Mouse (Mus musculus) layer of hippocampus, postnatal 14 days (tissue): ENCODE results near the gene Tmem52. TPM values are rescaled to one million over a fixed set of nuclear protein-coding genes. Genes with fewer than 3 reads are reported as not detected.
"Not testable (repeated sequence)": the region's sequence is repeated elsewhere in the genome, so short reads cannot be mapped to it uniquely, and the experiment has no call there.

Experiments used
- DNase-seq, 2 experiments: peaks; one replicate each; pipeline ENCODE4 v3.0.0; 2021 to 2022; ENCODE audit warnings: low spot score in 2 of 2, mixed read lengths in 1 of 2
- total RNA-seq, 2 experiments: library from RNA; stranded (reverse); gene quantifications; 2 replicates each; pipeline ENCODE4 v1.2.3; 2021

Gene Tmem52
- total RNA-seq, 2 experiments from 2014 or later, result 6.2 to 10.5 TPM

- DNase-seq, result no peak
These were observed 2.1 kb downstream of the Tmem52 start for GRCm38 (mm10) chr4:155470997-155471396.

GRCm38 (mm10) chr4:155471406-155471805 is 2.5 kb downstream of the Tmem52 start:
- DNase-seq, result no peak

- peak in 1 of 2 experiments; percentile 38 for DNase-seq
These were observed 3.9 kb downstream of the Tmem52 start for GRCm38 (mm10) chr4:155472716-155473290.

GRCm38 (mm10) chr4:155473319-155473718 is 4.4 kb downstream of the Tmem52 start:
- DNase-seq, result no peak

GRCm38 (mm10) chr4:155473796-155474195 is 4.9 kb downstream of the Tmem52 start:
- not testable (repeated sequence) for DNase-seq

GRCm38 (mm10) chr4:155481381-155482124 is 12.6 kb downstream of the Tmem52 start:
- DNase-seq, result peak; percentile 82 to 83

- DNase-seq, result no peak
These were observed 13.2 kb downstream of the Tmem52 start for GRCm38 (mm10) chr4:155482125-155482480.

GRCm38 (mm10) chr4:155482733-155483540 is 14.0 kb downstream of the Tmem52 start:
- DNase-seq, result no peak

GRCm38 (mm10) chr4:155485521-155485920 is 16.6 kb downstream of the Tmem52 start:
- no peak for DNase-seq

- DNase-seq, result no peak
These were observed 18.8 kb downstream of the Tmem52 start for GRCm38 (mm10) chr4:155487746-155488145.

- DNase-seq, result peak; percentile 11 to 33
These were observed 19.5 kb downstream of the Tmem52 start for GRCm38 (mm10) chr4:155488232-155489025.

- no peak for DNase-seq
These were observed 20.4 kb downstream of the Tmem52 start for GRCm38 (mm10) chr4:155489101-155489970.

GRCm38 (mm10) chr4:155490456-155490855 is 21.5 kb downstream of the Tmem52 start:
- peak in 1 of 2 experiments; percentile 26 for DNase-seq

- peak; percentile 93 to 94 for DNase-seq
These were observed 22.1 kb downstream of the Tmem52 start, which contains the start of gene Gnb1 for GRCm38 (mm10) chr4:155490990-155491504. TSS of gene Gnb1 (plus strand) at chr4:155491361.

GRCm38 (mm10) chr4:155491529-155492130 is 22.7 kb downstream of the Tmem52 start:
- peak in 1 of 2 experiments; percentile 25 for DNase-seq

- peak; percentile 47 for DNase-seq
These were observed 23.3 kb downstream of the Tmem52 start for GRCm38 (mm10) chr4:155492131-155492633.

- no peak for DNase-seq
These were observed 26.0 kb downstream of the Tmem52 start for GRCm38 (mm10) chr4:155494891-155495290.

- DNase-seq, result no peak
These were observed 29.0 kb downstream of the Tmem52 start for GRCm38 (mm10) chr4:155497963-155498362.

GRCm38 (mm10) chr4:155501126-155501525 is 32.2 kb downstream of the Tmem52 start:
- no peak for DNase-seq
